Mouse (Mus musculus) kidney, adult 2 months (tissue): ENCODE data around the gene Olfr279. TPM values are rescaled to one million over a fixed set of nuclear protein-coding genes. Genes with fewer than 3 reads are reported as not detected.

Source experiments
- DNase-seq: peaks from one replicate; pipeline ENCODE4 v3.0.0; 2021
- H3K27ac ChIP-seq: fragments of 200-500 bp; 2 replicates; pipeline ENCODE4 v1.5.1; 2012; ENCODE audit warnings: low read depth, low read length, control low read depth, inconsistent platforms; ENCODE audit not compliant: insufficient read depth
- H3K27me3 ChIP-seq: fragments of 200-500 bp; replicated peaks from 2 replicates; pipeline ENCODE4 v1.6.1; 2012; ENCODE audit warnings: mild to moderate bottlenecking, moderate library complexity, low read length, inconsistent platforms; ENCODE audit not compliant: control insufficient read depth, insufficient read depth
- H3K36me3 ChIP-seq: fragments of 200-500 bp; 2 replicates; pipeline ENCODE4 v1.6.1; 2012; ENCODE audit warnings: mild to moderate bottlenecking, moderate library complexity, low read length, inconsistent platforms; ENCODE audit not compliant: control insufficient read depth, insufficient read depth
- H3K4me1 ChIP-seq: fragments of 200-500 bp; 2 replicates; pipeline ENCODE4 v1.6.1; 2011; ENCODE audit warnings: low read length; ENCODE audit not compliant: control insufficient read depth, insufficient read depth
- H3K4me3 ChIP-seq: fragments of 200-500 bp; 2 replicates; pipeline ENCODE4 v1.5.1; 2011; ENCODE audit warnings: mild to moderate bottlenecking, low read depth, low read length, control low read depth; ENCODE audit not compliant: insufficient read depth
- CTCF ChIP-seq: fragments of 200-500 bp; conservative IDR thresholded peaks from 2 replicates; pipeline ENCODE4 v1.5.1; 2011; ENCODE audit warnings: low read depth, mild to moderate bottlenecking, control low read depth, low read length, moderate library complexity, mixed read lengths; ENCODE audit not compliant: insufficient read depth, insufficient read length
- POLR2A ChIP-seq: fragments of 200-500 bp; IDR thresholded peaks from one replicate; pipeline ENCODE4 v1.6.1; 2011; ENCODE audit warnings: low read depth, low read length, control low read depth
- WGBS: fragments of 180-500 bp; shearing (Covaris S2); methylation state at CpG from one replicate; pipeline ENCODE4 v1.1.7; 2018; 5-methylcytosine and 5-hydroxymethylcytosine counted together
- polyA plus RNA-seq: library from polyadenylated mRNA; depleted of rRNA; stranded (reverse); fragments of >200 nt; gene quantifications from 2 replicates; pipeline ENCODE4 v1.2.3, GENCODE M21; 2012; rRNA removed

Gene Olfr279
- polyA plus RNA-seq, 1 experiment: not detected

DNA sequence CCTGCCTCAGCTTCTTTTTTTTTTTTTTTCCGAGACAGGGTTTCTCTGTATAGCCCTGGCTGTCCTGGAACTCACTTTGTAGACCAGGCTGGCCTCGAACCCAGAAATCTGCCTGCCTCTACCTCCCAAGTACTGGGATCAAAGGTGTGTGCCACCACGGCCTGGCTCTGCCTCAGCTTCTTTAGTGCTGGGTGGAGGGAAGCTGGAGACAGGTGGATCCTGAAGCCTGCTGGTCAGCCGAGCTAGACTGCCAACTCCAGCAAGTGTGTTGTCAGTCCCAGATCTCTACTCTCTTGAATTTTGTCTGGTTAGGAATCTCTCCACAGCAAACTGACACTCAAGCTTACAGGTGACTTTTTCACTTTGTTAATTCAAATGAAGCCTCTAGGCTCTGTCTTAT, 43.7 kb downstream of the Olfr279 start:
- Histone ChIP-seq H3K27ac (no peak overlapping the region), H3K27me3 (no peaks in the 10 kb centered on the region), H3K4me3 (no peak overlapping the region), H3K4me1 (peaks cover 5% of the 10 kb centered on the region; the same call in 1 of the 2 replicates), H3K36me3 (no peaks in the 10 kb centered on the region)
- DNase-seq: no peak
- WGBS: 88% methylated on average over 4 of the region's 4 CpGs
- no peak for TF ChIP-seq POLR2A
- TF ChIP-seq CTCF: no peak

DNA sequence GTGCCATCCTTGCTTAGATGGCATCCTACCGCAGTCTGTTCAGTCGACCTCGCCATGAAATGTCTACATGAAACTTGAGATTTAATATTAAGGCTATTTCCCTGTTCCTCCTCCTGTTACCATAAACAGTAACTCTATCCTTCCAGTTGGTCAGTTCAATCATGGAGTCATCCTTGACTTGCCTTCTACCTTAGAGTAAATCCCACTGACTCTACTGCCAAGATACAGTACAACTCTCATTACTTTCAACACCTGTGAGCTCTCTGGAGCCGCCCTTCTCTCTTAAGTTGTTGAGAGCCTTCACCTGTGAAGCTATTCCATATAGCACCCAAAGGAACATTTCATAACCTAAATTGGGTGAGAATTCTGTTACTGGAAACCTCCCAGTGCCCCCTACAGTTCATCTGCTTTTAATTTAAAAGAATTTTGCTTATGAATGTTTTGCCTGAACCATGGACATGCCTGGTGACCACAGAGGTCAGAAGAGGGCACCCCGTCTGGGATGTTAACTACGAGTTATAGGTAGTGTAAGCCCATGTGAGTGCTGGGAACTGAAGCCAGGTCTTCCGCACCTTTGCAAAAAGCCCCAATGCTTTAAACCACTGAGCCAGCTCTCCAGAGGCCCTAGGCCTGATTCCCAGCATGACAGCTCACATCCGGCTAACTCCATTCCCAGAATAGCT, 44.8 kb downstream of the Olfr279 start:
- H3K27ac ChIP-seq: no peak overlapping the region
- H3K4me1 ChIP-seq: peaks cover 5% of the 10 kb centered on the region; the same call in 1 of the 2 replicates
- no peak overlapping the region for H3K4me3 ChIP-seq
- no peak for DNase-seq
- H3K27me3 ChIP-seq: no peaks in the 10 kb centered on the region
- H3K36me3 ChIP-seq: no peaks in the 10 kb centered on the region
- TF ChIP-seq CTCF: no peak
- TF ChIP-seq POLR2A: no peak
- WGBS: 67% methylated on average over 8 of the region's 8 CpGs

DNA sequence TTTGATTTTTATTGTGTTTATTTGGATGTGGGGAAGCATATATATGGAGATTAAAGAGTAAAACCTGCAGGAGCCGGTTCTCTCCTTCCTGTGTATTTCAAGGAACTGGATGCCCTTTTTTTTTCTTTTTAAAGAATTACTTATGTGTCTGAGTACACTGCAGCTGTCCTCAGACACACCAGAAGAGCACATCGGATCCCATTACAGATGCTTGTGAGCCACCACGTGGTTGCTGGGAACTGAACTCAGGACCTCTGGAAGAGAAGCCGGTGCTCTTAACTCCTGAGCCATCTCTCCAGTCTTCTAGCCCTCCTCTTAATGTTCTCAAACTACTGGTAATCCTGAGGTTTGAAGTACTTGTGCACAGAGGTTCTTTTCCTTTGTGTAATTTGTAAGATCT, 45.7 kb downstream of the Olfr279 start:
- 55% methylated on average over 4 of the region's 4 CpGs for WGBS
- H3K27ac ChIP-seq: no peak overlapping the region

DNA sequence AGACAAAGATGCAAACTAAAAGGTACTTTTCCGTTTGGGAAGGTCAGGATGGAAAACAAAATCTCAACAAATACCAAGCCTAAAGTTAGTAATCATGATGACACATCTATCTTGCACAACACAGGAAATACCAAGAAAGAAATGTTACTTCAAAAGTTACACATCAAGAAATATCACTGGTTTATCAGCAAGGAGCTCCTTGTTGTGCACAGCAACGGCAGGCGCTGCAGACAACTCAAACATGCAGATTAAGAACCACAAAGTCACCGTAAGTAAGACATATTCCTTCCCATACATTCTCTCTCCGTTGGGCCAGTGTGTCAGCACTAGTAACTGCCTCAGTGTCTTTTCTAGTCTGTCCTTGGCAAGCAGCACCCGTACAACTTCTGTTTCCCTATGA, 48.9 kb downstream of the Olfr279 start:
- TF ChIP-seq POLR2A: no peak
- TF ChIP-seq CTCF: no peak
- H3K4me3 ChIP-seq: no peak overlapping the region
- WGBS: 61% methylated on average over 6 of the region's 6 CpGs
- H3K4me1 ChIP-seq: no peaks in the 10 kb centered on the region
- peak; percentile 35 for DNase-seq
- H3K27me3 ChIP-seq: no peaks in the 10 kb centered on the region
- H3K27ac ChIP-seq: peak overlapping the region; percentile 4; the same call in 1 of the 2 replicates
- H3K36me3 ChIP-seq: peaks cover 4% of the 10 kb centered on the region; the same call in 1 of the 2 replicates

More for the DNA sequence above, 45.7 kb downstream of the Olfr279 start:
- no peaks in the 10 kb centered on the region for H3K27me3 ChIP-seq
- DNase-seq: no peak
- H3K36me3 ChIP-seq: no peaks in the 10 kb centered on the region
- TF ChIP-seq CTCF (no peak), POLR2A (no peak)
- H3K4me3 ChIP-seq: no peak overlapping the region
- H3K4me1 ChIP-seq: peaks cover 1% of the 10 kb centered on the region; the same call in 1 of the 2 replicates

DNA sequence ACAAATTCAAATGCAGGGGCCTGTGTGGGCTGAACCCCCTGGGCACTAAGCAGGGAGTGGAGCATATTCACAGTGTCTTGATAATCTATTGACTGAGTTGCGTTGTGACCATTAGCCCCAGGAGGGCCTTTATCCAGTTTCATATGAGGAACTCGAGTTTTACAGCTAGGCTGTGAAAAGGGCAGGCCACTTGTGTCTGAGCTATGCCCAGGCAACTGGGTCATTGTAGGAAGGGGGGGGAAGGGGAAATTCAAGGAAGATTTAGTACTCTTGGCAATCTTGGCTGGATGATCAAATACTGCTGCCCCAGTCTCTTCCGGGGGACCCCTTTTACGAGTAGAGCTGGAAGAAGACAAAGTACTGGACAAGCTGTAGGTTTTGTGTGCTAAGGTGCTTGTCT, 51.1 kb downstream of the Olfr279 start:
- TF ChIP-seq POLR2A (no peak), CTCF (no peak)
- H3K4me3 ChIP-seq: no peak overlapping the region
- no peaks in the 10 kb centered on the region for H3K27me3 ChIP-seq
- peak; percentile 23 for DNase-seq
- H3K36me3 ChIP-seq: peaks cover 4% of the 10 kb centered on the region; the same call in 1 of the 2 replicates
- 46% methylated on average over 4 of the region's 4 CpGs for WGBS
- no peaks in the 10 kb centered on the region for H3K4me1 ChIP-seq
- H3K27ac ChIP-seq: no peak overlapping the region

DNA sequence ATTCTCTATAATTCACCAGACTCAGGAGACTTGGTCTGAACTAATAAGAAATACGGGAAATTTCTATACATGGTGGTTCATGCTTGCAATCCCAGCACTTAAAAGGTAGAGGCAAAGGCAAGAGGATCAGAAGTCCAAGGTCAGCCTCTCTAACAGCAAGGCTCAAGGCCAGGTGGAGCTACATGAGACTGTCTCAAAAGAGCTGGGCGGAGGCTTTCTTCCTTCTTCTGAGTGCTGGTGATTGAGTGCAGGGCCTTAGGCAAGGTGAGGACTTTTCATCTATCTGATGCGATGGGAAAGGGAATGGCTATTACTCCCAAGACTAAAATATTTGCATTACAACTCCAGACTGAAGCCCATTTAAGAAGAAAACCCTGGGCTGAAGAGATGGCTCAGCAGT, 52.9 kb downstream of the Olfr279 start:
- Histone ChIP-seq H3K36me3 (peaks cover 4% of the 10 kb centered on the region), H3K4me3 (no peak overlapping the region), H3K27ac (no peak overlapping the region), H3K27me3 (no peaks in the 10 kb centered on the region), H3K4me1 (no peaks in the 10 kb centered on the region)
- no peak for DNase-seq
- TF ChIP-seq POLR2A (no peak), CTCF (no peak)
- WGBS: 92% methylated on average over 3 of the region's 3 CpGs

DNA sequence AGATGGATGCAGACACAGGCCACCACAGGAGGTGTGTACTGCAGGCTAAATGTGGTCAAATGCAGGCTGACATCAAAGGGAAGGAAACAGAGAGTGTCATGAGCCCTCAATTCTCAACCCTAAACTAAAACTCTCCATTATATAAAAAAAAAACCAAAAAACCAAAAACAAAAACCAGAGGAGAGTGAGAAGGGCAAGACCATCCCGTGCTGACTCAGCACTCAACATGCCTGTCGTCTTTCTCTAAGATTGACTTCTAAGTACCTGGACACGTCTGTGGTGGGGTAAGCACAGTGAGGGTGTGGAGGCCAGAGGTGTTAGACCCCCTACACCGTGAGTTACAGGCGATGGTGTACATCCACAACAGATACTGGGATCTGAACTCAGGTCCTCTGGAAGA, 54.6 kb downstream of the Olfr279 start:
- WGBS: 90% methylated on average over 5 of the region's 5 CpGs
- H3K36me3 ChIP-seq: peaks cover 8% of the 10 kb centered on the region

More for the DNA sequence above, 54.6 kb downstream of the Olfr279 start:
- Histone ChIP-seq H3K4me3 (no peak overlapping the region), H3K27me3 (no peaks in the 10 kb centered on the region), H3K27ac (no peak overlapping the region), H3K4me1 (no peaks in the 10 kb centered on the region)
- DNase-seq: no peak
- TF ChIP-seq POLR2A: no peak

Other genes with a start within 250 kb of the Olfr279 start
- gene H1fnt, start 235.1 kb upstream of the Olfr279 start, polyA plus RNA-seq: 0.06 and 0.14 TPM in 2 replicates
- 3.0 and 3.1 TPM in 2 replicates for gene Zfp641, start 196.2 kb upstream of the Olfr279 start, polyA plus RNA-seq
- gene Olfr285, start 175.0 kb upstream of the Olfr279 start, polyA plus RNA-seq: not detected in 2 replicates
- gene Olfr284, start 151.4 kb upstream of the Olfr279 start, polyA plus RNA-seq: not detected in 2 replicates
- gene Olfr283, start 111.5 kb upstream of the Olfr279 start, polyA plus RNA-seq: not detected in 2 replicates
- gene Olfr282, start 61.2 kb upstream of the Olfr279 start, polyA plus RNA-seq: not detected in 2 replicates
- gene Olfr281, start 39.8 kb upstream of the Olfr279 start, polyA plus RNA-seq: not detected in 2 replicates
- gene OR5BS1P, start 22.5 kb upstream of the Olfr279 start, polyA plus RNA-seq: not detected in 2 replicates
- gene Lalba, start 9.7 kb upstream of the Olfr279 start, polyA plus RNA-seq: not detected in 2 replicates
- 32.0 and 33.1 TPM in 2 replicates for gene Kansl2, start 41.9 kb downstream of the Olfr279 start, polyA plus RNA-seq
- 10.0 and 11.0 TPM in 2 replicates for gene Ccnt1, start 78.5 kb downstream of the Olfr279 start, polyA plus RNA-seq
- 1.0 and 1.1 TPM in 2 replicates for gene 4930415O20Rik, start 78.6 kb downstream of the Olfr279 start, polyA plus RNA-seq
- 98.7 and 104 TPM in 2 replicates for gene Adcy6, start 117.7 kb downstream of the Olfr279 start, polyA plus RNA-seq
- 20.2 and 21.7 TPM in 2 replicates for gene Cacnb3, start 138.4 kb downstream of the Olfr279 start, polyA plus RNA-seq
- gene Ddx23, start 170.5 kb downstream of the Olfr279 start, polyA plus RNA-seq: 23.8 and 24.4 TPM in 2 replicates
- gene Rnd1, start 185.1 kb downstream of the Olfr279 start, polyA plus RNA-seq: 2.2 and 2.8 TPM in 2 replicates
- 0.42 and 0.60 TPM in 2 replicates for gene Ccdc65, start 215.8 kb downstream of the Olfr279 start, polyA plus RNA-seq
- 9.3 and 10.1 TPM in 2 replicates for gene Fkbp11, start 235.8 kb downstream of the Olfr279 start, polyA plus RNA-seq